Mouse (Mus musculus): ENCODE measurements around the gene Hoxc5. TPM values are rescaled to one million over a fixed set of nuclear protein-coding genes. Genes with fewer than 3 reads are reported as not detected.

Gene Hoxc5
- polyA plus RNA-seq, 1 experiment = 7.6 TPM

GRCm38 (mm10) chr15:102983716-102984115 is 16.5 kb downstream of the Hoxc5 start:
- no peak for TF ChIP-seq POLR2A (IDR thresholded peaks at IDR 0.05; ENCODE audit: low read depth, low read length)
- TF ChIP-seq CTCF (IDR thresholded peaks at IDR 0.05; ENCODE audit: borderline replicate concordance, insufficient read depth, low read length) = no peak
- H3K4me3 ChIP-seq (ENCODE audit: insufficient read depth, low read length) = no peak overlapping the region

GRCm38 (mm10) chr15:102984521-102984920 is 17.3 kb downstream of the Hoxc5 start:
- H3K4me3 ChIP-seq (ENCODE audit: insufficient read depth, low read length) = no peak overlapping the region; the same call in 1 of the 2 replicates

More at GRCm38 (mm10) chr15:102983716-102984115, 16.5 kb downstream of the Hoxc5 start:
- no peaks in the 10 kb centered on the region for H3K4me1 ChIP-seq (ENCODE audit: control insufficient read depth, insufficient read depth, low read length)
- H3K27ac ChIP-seq (ENCODE audit: insufficient read depth, low read length) = no peak overlapping the region

GRCm38 (mm10) chr15:102984925-102985324 is 17.7 kb downstream of the Hoxc5 start:
- no peak for TF ChIP-seq CTCF (IDR thresholded peaks at IDR 0.05; ENCODE audit: borderline replicate concordance, insufficient read depth, low read length)
- no peak for TF ChIP-seq POLR2A (IDR thresholded peaks at IDR 0.05; ENCODE audit: low read depth, low read length)
- Histone ChIP-seq H3K27ac (ENCODE audit: insufficient read depth, low read length) (no peak overlapping the region), H3K4me3 (ENCODE audit: insufficient read depth, low read length) (no peak overlapping the region), H3K4me1 (ENCODE audit: control insufficient read depth, insufficient read depth, low read length) (no peaks in the 10 kb centered on the region)

More at GRCm38 (mm10) chr15:102984521-102984920, 17.3 kb downstream of the Hoxc5 start:
- H3K4me1 ChIP-seq (ENCODE audit: control insufficient read depth, insufficient read depth, low read length) = no peaks in the 10 kb centered on the region
- TF ChIP-seq POLR2A (IDR thresholded peaks at IDR 0.05; ENCODE audit: low read depth, low read length) (no peak), CTCF (IDR thresholded peaks at IDR 0.05; ENCODE audit: borderline replicate concordance, insufficient read depth, low read length) (no peak)
- H3K27ac ChIP-seq (ENCODE audit: insufficient read depth, low read length) = peak overlapping the region; percentile 31; the same call in 1 of the 2 replicates

GRCm38 (mm10) chr15:102987124-102987833 is 20.0 kb downstream of the Hoxc5 start:
- Histone ChIP-seq H3K27ac (ENCODE audit: insufficient read depth, low read length) (peak overlapping the region; percentile 44; the same call in 1 of the 2 replicates), H3K4me3 (ENCODE audit: insufficient read depth, low read length) (no peak overlapping the region), H3K4me1 (ENCODE audit: control insufficient read depth, insufficient read depth, low read length) (no peaks in the 10 kb centered on the region)
- TF ChIP-seq CTCF (IDR thresholded peaks at IDR 0.05; ENCODE audit: borderline replicate concordance, insufficient read depth, low read length) (peak; percentile 92), POLR2A (IDR thresholded peaks at IDR 0.05; ENCODE audit: low read depth, low read length) (no peak)

GRCm38 (mm10) chr15:102988078-102988477 is 20.8 kb downstream of the Hoxc5 start:
- Histone ChIP-seq H3K4me1 (ENCODE audit: control insufficient read depth, insufficient read depth, low read length) (no peaks in the 10 kb centered on the region), H3K4me3 (ENCODE audit: insufficient read depth, low read length) (no peak overlapping the region), H3K27ac (ENCODE audit: insufficient read depth, low read length) (no peak overlapping the region)
- TF ChIP-seq POLR2A (IDR thresholded peaks at IDR 0.05; ENCODE audit: low read depth, low read length) (no peak), CTCF (IDR thresholded peaks at IDR 0.05; ENCODE audit: borderline replicate concordance, insufficient read depth, low read length) (no peak)

- peak within 1 kb of the TSS; percentile 26 for H3K4me3 ChIP-seq (ENCODE audit: insufficient read depth, low read length)
- peak within 1 kb of the TSS; percentile 46; the same call in 1 of the 2 replicates for H3K27ac ChIP-seq (ENCODE audit: insufficient read depth, low read length)
- H3K4me1 ChIP-seq (ENCODE audit: control insufficient read depth, insufficient read depth, low read length) = no peaks in the 10 kb centered on the region
- TF ChIP-seq CTCF (IDR thresholded peaks at IDR 0.05; ENCODE audit: borderline replicate concordance, insufficient read depth, low read length) (no peak), POLR2A (IDR thresholded peaks at IDR 0.05; ENCODE audit: low read depth, low read length) (peak; percentile 21; the same call in 1 of the 2 replicates)
Observed at GRCm38 (mm10) chr15:102990461-102991397, 23.5 kb downstream of the Hoxc5 start, which contains the start of gene Hoxc8. Hoxc8 (plus strand) TSS chr15:102990607.

GRCm38 (mm10) chr15:102991782-102992181 is 24.5 kb downstream of the Hoxc5 start:
- no peaks in the 10 kb centered on the region for H3K4me1 ChIP-seq (ENCODE audit: control insufficient read depth, insufficient read depth, low read length)
- H3K27ac ChIP-seq (ENCODE audit: insufficient read depth, low read length) = 0 out of 2 replicates have a peak overlapping the region, but pooled peaks have one; percentile 46
- H3K4me3 ChIP-seq (ENCODE audit: insufficient read depth, low read length) = peak overlapping the region; percentile 26
- TF ChIP-seq CTCF (IDR thresholded peaks at IDR 0.05; ENCODE audit: borderline replicate concordance, insufficient read depth, low read length) (no peak), POLR2A (IDR thresholded peaks at IDR 0.05; ENCODE audit: low read depth, low read length) (no peak)

GRCm38 (mm10) chr15:102992206-102992605 is 25.0 kb downstream of the Hoxc5 start:
- H3K4me3 ChIP-seq (ENCODE audit: insufficient read depth, low read length) = peak overlapping the region; percentile 26
- TF ChIP-seq POLR2A (IDR thresholded peaks at IDR 0.05; ENCODE audit: low read depth, low read length) (no peak), CTCF (IDR thresholded peaks at IDR 0.05; ENCODE audit: borderline replicate concordance, insufficient read depth, low read length) (no peak)

GRCm38 (mm10) chr15:102992863-102993262 is 25.6 kb downstream of the Hoxc5 start:
- no peaks in the 10 kb centered on the region for H3K4me1 ChIP-seq (ENCODE audit: control insufficient read depth, insufficient read depth, low read length)
- H3K4me3 ChIP-seq (ENCODE audit: insufficient read depth, low read length) = peak overlapping the region; percentile 26; the same call in 1 of the 2 replicates
- H3K27ac ChIP-seq (ENCODE audit: insufficient read depth, low read length) = peak overlapping the region; percentile 50; the same call in 1 of the 2 replicates
- TF ChIP-seq POLR2A (IDR thresholded peaks at IDR 0.05; ENCODE audit: low read depth, low read length) (no peak), CTCF (IDR thresholded peaks at IDR 0.05; ENCODE audit: borderline replicate concordance, insufficient read depth, low read length) (no peak)

More at GRCm38 (mm10) chr15:102992206-102992605, 25.0 kb downstream of the Hoxc5 start:
- Histone ChIP-seq H3K27ac (ENCODE audit: insufficient read depth, low read length) (peak overlapping the region; percentile 50; the same call in 1 of the 2 replicates), H3K4me1 (ENCODE audit: control insufficient read depth, insufficient read depth, low read length) (no peaks in the 10 kb centered on the region)
